Mouse (Mus musculus): ENCODE results near the gene Tbk1. TPM values are rescaled to one million over a fixed set of nuclear protein-coding genes. Genes with fewer than 3 reads are reported as not detected.

The Tbk1 gene
- total RNA-seq, 2 experiments from 2014 or later, result 40.2 to 42.6 TPM

- DNase-seq, result no peak
Observed at GRCm38 (mm10) chr10:121543577-121543976, 43.0 kb downstream of the Tbk1 start.

GRCm38 (mm10) chr10:121542156-121542555 lies 44.4 kb downstream of the Tbk1 start:
- DNase-seq, result no peak

- no peak for DNase-seq
Observed at GRCm38 (mm10) chr10:121534995-121535394, 51.6 kb downstream of the Tbk1 start.

GRCm38 (mm10) chr10:121533137-121533872 lies 53.3 kb downstream of the Tbk1 start:
- DNase-seq, result peak; percentile 64 to 69

- no peak for DNase-seq
Observed at GRCm38 (mm10) chr10:121531541-121531940, 55.0 kb downstream of the Tbk1 start.

- no peak for DNase-seq
Observed at GRCm38 (mm10) chr10:121530365-121531003, 56.1 kb downstream of the Tbk1 start.

- DNase-seq, result no peak
Observed at GRCm38 (mm10) chr10:121529261-121529660, 57.3 kb downstream of the Tbk1 start.

GRCm38 (mm10) chr10:121528470-121528869 lies 58.1 kb downstream of the Tbk1 start:
- DNase-seq, result no peak

- no peak for DNase-seq
Observed at GRCm38 (mm10) chr10:121527114-121527513, 59.5 kb downstream of the Tbk1 start.

- DNase-seq, result no peak
Observed at GRCm38 (mm10) chr10:121520923-121521585, 65.5 kb downstream of the Tbk1 start.

- no peak for DNase-seq
Observed at GRCm38 (mm10) chr10:121519710-121520109, 66.9 kb downstream of the Tbk1 start.

- peak; percentile 89 for DNase-seq
Observed at GRCm38 (mm10) chr10:121516008-121516600, 70.5 kb downstream of the Tbk1 start.

GRCm38 (mm10) chr10:121509751-121510643 lies 76.6 kb downstream of the Tbk1 start:
- peak; percentile 33 to 43 for DNase-seq

GRCm38 (mm10) chr10:121507755-121508544 lies 78.6 kb downstream of the Tbk1 start:
- no peak for DNase-seq

- peak; percentile 39 to 72 for DNase-seq
Observed at GRCm38 (mm10) chr10:121506731-121507583, 79.6 kb downstream of the Tbk1 start.

GRCm38 (mm10) chr10:121505929-121506328 lies 80.7 kb downstream of the Tbk1 start:
- no peak for DNase-seq

GRCm38 (mm10) chr10:121504973-121505911 lies 81.3 kb downstream of the Tbk1 start:
- peak; percentile 86 for DNase-seq

- DNase-seq, result no peak
Observed at GRCm38 (mm10) chr10:121501160-121501559, 85.4 kb downstream of the Tbk1 start.

GRCm38 (mm10) chr10:121500034-121500433 lies 86.6 kb downstream of the Tbk1 start:
- no peak for DNase-seq
